Mouse (Mus musculus) layer of hippocampus, adult 9-11 months (tissue): ENCODE measurements at regions not wholly inside any gene's neighbourhood (a gene's known extent, or its start where the extent isn't known, plus 50 kb on each side); places are given as distances from the start of the nearest gene placed in this dataset.

Experiments used
- DNase-seq: peaks from one replicate; pipeline ENCODE4 v3.0.0; 2022

- no peak for DNase-seq
Measured at GRCm38 (mm10) chr2:178598371-178598770, 168.0 kb downstream of the Cdh26 start.

GRCm38 (mm10) chr2:178598836-178599235 lies 168.5 kb downstream of the Cdh26 start:
- DNase-seq = no peak

GRCm38 (mm10) chr2:178603443-178603842 lies 173.1 kb downstream of the Cdh26 start:
- DNase-seq = no peak

- DNase-seq = peak; percentile 75
Measured at GRCm38 (mm10) chr2:178606733-178607132, 176.4 kb downstream of the Cdh26 start.

- DNase-seq = no peak
Measured at GRCm38 (mm10) chr2:178610211-178610975, 180.1 kb downstream of the Cdh26 start.

- DNase-seq = no peak
Measured at GRCm38 (mm10) chr2:178614761-178615160, 184.4 kb downstream of the Cdh26 start.

GRCm38 (mm10) chr2:178622801-178623200 lies 192.5 kb downstream of the Cdh26 start:
- DNase-seq = peak; percentile 43

- no peak for DNase-seq
Measured at GRCm38 (mm10) chr2:178624475-178624874, 194.1 kb downstream of the Cdh26 start.

- no peak for DNase-seq
Measured at GRCm38 (mm10) chr2:178624907-178625306, 194.6 kb downstream of the Cdh26 start.

GRCm38 (mm10) chr2:178629756-178630155 lies 199.4 kb downstream of the Cdh26 start:
- DNase-seq = peak; percentile 24

GRCm38 (mm10) chr2:178630511-178630910 lies 200.2 kb downstream of the Cdh26 start:
- no peak for DNase-seq

GRCm38 (mm10) chr2:178631336-178631735 lies 201.0 kb downstream of the Cdh26 start:
- no peak for DNase-seq

GRCm38 (mm10) chr2:178631966-178632365 lies 201.6 kb downstream of the Cdh26 start:
- no peak for DNase-seq

GRCm38 (mm10) chr2:178632831-178633585 lies 202.7 kb downstream of the Cdh26 start:
- no peak for DNase-seq

- no peak for DNase-seq
Measured at GRCm38 (mm10) chr2:178634116-178634515, 203.8 kb downstream of the Cdh26 start.

- DNase-seq = no peak
Measured at GRCm38 (mm10) chr2:178635685-178636084, 205.4 kb downstream of the Cdh26 start.

- no peak for DNase-seq
Measured at GRCm38 (mm10) chr2:178636901-178637300, 206.6 kb downstream of the Cdh26 start.

- no peak for DNase-seq
Measured at GRCm38 (mm10) chr2:178642137-178643052, 212.1 kb downstream of the Cdh26 start.

GRCm38 (mm10) chr2:178643053-178643402 lies 212.7 kb downstream of the Cdh26 start:
- DNase-seq = no peak

- DNase-seq = no peak
Measured at GRCm38 (mm10) chr2:178643841-178644240, 213.5 kb downstream of the Cdh26 start.

- no peak for DNase-seq
Measured at GRCm38 (mm10) chr2:178660071-178660470, 229.7 kb downstream of the Cdh26 start.

- peak; percentile 16 for DNase-seq
Measured at GRCm38 (mm10) chr2:178662396-178662795, 232.1 kb downstream of the Cdh26 start.

- peak; percentile 45 for DNase-seq
Measured at GRCm38 (mm10) chr2:178664977-178665376, 234.6 kb downstream of the Cdh26 start.
